Mouse (Mus musculus): ENCODE data around the gene Alg6. TPM values are rescaled to one million over a fixed set of nuclear protein-coding genes. Genes with fewer than 3 reads are reported as not detected.

The Alg6 gene
- 1 to 10 TPM; 6.7 to 6.8 TPM for total RNA-seq (2021)

DNA sequence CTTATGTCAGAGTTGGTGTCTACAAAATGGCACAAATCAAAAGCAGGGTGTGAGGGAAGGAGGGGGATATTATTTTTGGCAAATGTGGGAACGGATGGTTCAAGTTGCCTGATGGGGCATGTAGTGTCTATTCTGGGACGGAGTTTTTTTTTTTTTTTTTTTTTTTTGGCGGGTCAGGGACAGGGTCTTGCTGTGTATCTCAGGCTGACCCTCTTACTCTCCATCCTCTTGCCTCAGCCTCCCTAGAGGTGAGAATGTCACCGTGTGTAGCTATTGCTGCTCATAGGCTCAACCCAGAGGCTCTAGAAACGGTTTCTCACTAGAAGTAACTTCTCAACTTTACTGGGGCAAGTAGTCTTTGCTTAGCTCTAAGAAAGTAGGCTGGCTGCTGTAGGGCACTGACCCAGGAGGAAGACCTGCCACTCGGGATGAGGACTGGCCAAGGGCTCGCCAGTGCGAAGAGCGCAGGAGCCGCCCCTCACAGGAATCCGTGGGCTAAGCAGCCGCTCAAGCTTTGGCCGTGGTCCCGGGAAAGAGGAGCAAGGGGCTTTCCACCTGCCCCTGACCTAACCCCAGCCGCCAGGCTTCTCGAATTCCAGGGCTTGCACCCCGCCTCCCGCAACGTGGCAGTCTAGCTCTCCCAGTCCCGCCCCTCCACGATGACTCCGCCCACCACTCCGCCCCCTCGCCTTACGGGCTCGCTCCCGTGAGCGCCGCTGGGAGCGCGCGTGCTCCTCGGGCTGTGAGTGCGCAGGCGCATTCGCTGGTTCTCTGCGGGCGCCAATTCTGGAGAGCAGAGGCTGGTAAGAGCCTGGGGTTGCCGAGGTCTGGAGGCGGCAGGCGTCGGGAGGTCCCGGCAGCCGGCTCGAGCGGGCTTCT is at the start of gene Alg6:
Gene Alg6 (plus strand): TSS at position 761 of the 879 bp plus-strand sequence.
- peak; percentile 90 for DNase-seq (ENCODE audit: low spot score)
- intact Hi-C loops (cut with DNase I) = no loop called here

DNA sequence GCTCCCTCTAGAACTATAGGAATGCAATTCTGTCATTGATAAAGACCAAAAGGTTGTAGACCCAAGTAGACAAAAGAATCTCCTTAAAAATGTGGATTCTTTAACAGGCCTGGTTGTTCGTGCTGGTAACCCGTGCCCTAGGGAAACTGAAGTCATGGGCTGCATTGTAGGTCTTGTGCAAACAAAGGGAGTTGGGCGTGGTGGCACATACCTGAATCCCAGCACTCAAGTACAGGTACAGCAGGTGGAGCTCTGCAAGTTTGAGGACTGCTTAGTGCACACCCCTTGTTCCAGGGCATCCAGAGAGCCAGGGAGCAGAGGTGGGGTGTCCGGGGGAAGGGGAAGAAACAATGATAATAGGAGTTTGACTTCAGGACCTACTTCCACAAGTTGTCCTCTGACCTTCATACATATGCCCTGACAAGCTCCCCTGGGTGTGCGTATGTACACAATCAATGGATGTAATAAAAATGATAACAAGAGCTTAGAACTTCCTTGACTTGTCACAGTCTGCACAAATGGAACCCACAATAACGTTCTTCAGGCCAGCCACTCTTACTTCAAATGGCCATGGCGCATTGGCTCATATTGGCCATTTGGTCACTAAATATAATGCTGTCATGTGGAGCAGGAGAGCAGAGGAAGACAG is 45.1 kb upstream of the Alg6 start:
- intact Hi-C loops (cut with DNase I) = no loop called here
- no peak for DNase-seq (ENCODE audit: low spot score)

DNA sequence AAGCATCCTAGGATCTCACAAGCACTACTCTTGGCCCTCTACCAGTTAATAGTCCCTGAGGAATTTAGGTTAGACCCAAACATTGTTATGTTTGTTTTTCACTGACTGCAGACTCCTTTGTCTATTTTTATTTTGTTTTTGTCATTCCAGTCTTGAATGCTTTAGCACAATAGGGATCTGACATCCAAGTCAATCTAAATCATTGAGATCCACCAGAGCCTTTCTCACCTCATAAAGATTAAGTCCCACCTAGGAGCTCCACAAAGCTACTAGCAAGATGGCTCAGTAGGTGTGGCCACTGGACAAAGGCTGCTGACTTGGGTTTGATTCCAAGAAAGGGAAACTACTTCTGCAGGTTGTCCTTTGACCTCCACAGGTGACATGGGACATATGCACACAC is 40.3 kb upstream of the Alg6 start:
- DNase-seq (ENCODE audit: low spot score) = no peak
- intact Hi-C loops (cut with DNase I) = no loop called here

DNA sequence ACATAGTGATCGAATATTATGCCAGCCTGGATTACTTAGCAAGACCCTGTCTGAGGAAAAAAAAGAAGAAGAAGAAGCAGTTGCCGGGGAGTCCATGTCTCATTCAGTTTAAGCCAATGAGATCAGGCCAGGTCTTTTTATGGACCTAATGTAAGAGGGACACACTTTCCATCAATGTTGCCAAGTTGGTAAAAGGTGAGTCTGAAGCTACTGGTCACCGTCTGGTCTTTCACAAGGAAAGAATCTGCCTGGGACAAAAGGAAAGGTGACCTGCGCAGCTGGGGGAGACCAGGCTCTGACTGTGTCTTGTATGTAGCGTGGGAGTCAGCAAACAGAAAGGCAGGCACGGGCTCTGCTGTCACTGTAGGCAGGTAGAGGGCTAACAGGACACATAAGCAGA is 31.5 kb upstream of the Alg6 start:
- DNase-seq (ENCODE audit: low spot score) = no peak
- intact Hi-C loops (cut with DNase I) = no loop called here

DNA sequence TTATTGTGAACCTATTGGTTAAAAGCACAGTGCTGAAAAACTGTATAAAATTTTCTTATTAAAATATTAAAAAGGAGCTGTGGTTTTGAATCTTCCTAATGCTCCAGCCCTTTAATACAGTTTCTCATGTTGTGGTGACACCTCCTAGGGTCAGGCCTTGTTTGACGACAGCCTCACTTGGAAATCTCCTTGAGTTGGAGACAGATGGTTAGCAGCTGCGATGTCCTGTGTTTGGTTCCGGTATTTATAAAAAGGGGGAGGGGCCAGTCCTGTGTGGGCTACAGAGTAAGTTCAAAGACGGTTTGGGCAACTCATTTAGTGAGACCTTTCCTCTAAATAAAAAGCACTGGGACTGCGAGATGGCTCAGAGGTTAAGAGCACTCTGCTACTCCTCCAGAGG is 29.2 kb upstream of the Alg6 start:
- DNase-seq (ENCODE audit: low spot score) = no peak
- intact Hi-C loops (cut with DNase I) = no loop called here

DNA sequence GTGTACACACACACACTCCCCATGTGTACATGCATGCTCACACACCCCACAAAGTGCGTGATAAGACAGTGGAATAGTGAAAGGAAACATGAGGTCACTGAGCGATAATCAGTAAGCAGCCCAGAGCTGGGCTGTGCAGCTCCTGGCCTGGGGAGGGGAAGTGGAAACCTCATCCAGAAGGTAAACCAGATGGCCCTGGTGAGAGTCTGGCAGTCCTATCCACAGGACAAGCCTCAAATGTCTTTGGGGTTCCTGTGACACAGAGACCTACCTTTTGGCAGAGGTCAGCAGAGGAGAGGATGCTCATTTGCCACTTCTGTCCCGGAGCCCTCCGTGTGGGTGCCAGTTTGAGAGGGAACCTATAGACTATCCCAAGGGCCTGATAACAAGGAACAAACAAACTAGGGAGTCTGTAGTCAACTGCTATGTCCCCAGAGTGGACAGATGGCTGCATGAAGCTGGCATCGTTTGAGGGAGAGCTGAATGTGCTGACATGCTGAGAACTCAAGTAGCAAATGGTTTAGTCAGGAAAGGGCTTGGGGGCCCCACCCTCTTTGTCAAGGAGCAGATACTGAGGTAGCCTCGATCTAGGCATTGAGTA is 2.8 kb upstream of the Alg6 start:
- intact Hi-C loops (cut with DNase I) = no loop called here
- DNase-seq (ENCODE audit: low spot score) = no peak

DNA sequence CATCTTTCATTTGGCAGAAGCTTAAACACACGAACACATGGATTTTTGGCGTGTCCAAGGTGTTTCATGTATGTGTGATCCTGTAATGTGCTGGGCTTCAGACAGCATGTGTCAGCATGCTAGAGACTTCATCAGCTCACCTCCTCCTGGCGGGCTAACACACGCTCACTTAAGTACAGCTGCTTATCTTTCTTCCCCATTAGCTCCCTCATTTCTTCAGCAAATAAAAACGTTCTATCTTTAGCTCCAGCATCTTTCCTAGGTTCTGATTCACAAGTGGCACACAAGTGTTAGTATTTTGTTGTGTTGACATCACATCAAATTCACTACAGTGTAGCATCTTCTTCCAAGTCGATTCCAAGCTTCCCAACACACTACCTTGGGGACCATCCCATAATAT is 1.5 kb upstream of the Alg6 start:
- no peak for DNase-seq (ENCODE audit: low spot score)
- intact Hi-C loops (cut with DNase I) = no loop called here

GRCm38 (mm10) chr4:99715783-99716416 is 436 bp downstream of the Alg6 start:
- DNase-seq (ENCODE audit: low spot score) = no peak
- intact Hi-C loops (cut with DNase I) = no loop called here

DNA sequence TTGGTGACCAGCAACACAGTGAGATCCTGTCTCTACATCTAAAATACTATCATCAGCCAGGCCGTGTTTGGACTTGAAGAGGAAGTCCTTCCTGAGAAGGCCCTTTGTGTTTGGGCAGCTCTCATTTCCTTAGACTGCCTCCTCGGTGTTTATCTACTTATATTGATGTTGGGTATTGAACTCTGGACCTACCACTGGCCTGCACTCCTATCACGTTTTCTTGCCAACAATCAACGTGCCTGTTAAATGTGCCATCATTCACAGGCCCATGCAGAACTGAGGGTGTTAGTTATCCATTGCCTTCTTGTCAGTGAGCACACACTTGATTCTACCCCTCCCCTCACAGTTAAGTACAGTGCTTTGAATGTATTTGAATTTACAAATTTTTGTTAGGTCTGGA is 2.4 kb downstream of the Alg6 start:
- no peak for DNase-seq (ENCODE audit: low spot score)
- intact Hi-C loops (cut with DNase I) = no loop called here

GRCm38 (mm10) chr4:99724331-99724730 is 8.9 kb downstream of the Alg6 start:
- intact Hi-C loops (cut with DNase I) = no loop called here
- DNase-seq (ENCODE audit: low spot score) = no peak

DNA sequence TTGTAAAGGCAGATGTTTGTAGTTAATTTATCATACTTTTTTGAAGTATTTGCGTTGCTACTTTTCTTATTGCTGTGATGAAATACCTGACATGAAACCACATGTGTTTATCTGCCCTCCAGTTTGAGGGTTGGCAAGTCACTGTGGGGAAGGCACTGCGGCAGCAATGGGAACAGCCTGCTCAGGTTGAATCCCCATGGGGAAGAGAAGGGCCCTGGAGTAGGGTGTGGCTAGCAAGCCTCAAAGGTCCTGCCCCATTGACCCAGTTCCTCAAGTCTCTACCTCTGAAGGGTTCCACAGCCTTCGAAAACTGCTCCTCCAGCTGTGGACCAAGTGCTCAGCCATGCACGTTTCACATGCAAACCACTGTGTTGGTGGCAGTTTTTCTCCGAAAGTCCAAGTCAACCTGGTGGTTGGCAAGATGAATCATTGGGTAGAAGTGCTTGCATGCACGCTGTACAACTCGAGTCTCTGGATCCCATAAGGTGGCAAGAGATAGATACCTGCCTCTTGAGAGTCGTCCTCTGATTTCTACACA is 10.5 kb downstream of the Alg6 start:
- intact Hi-C loops (cut with DNase I) = no loop called here
- DNase-seq (ENCODE audit: low spot score) = no peak

GRCm38 (mm10) chr4:99739836-99740235 is 24.4 kb downstream of the Alg6 start:
- no peak for DNase-seq (ENCODE audit: low spot score)
- intact Hi-C loops (cut with DNase I) = no loop called here

- intact Hi-C loops (cut with DNase I) = no loop called here
- no peak for DNase-seq (ENCODE audit: low spot score)
Measured at GRCm38 (mm10) chr4:99752426-99752825, 37.0 kb downstream of the Alg6 start.

- intact Hi-C loops (cut with DNase I) = loop anchor here (5.0 to 10.0 kb wide), 2 partner anchors 104 to 202 kb away; no protein-coding TSS in a partner anchor
- DNase-seq (ENCODE audit: low spot score) = no peak
Measured at GRCm38 (mm10) chr4:99766303-99766702, 50.8 kb downstream of the Alg6 start.

DNA sequence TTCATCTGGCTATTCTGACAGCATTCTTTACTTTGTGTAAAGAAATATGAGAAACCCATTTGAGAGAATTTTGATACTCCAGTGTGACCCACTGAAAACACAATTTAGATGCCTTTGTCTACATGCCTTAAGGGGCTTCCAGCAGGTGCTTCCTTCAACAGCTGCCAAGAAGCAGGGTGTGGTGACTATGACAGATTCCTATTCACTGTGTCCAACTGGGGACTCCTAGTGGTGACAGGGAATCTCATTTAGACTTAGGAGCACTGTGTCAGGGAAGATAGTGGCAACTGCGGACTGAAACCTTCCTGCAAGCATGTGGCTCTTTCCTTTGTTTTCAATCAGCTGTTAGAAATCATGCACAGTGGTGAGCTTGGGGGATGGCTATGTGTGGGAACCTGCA is 51.3 kb downstream of the Alg6 start:
- intact Hi-C loops (cut with DNase I) = loop anchor here (5.0 to 10.0 kb wide), 2 partner anchors 104 to 202 kb away; no protein-coding TSS in a partner anchor
- no peak for DNase-seq (ENCODE audit: low spot score)

GRCm38 (mm10) chr4:99770555-99770954 is 55.1 kb downstream of the Alg6 start:
- intact Hi-C loops (cut with DNase I) = no loop called here
- no peak for DNase-seq (ENCODE audit: low spot score)

DNA sequence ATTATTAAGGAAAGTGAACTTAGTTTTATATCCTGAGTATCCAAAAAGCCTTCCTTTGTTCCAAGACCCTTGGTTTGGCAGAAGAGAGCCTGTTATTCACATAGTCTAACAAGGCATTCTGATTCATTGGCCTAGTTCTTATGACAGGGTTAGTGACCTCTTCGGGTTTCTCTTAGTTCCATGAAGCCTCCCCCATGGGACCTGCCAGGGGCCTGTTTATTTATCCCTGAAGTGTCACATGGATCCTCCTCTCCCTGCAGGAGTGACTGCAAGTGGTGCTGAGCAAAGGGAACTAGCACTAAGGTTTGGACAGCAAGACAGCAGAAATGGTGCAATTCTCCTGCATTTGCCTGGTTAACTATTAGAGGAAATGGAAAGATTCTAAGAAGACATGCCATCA is 57.6 kb downstream of the Alg6 start:
- DNase-seq (ENCODE audit: low spot score) = no peak
- intact Hi-C loops (cut with DNase I) = no loop called here

- DNase-seq (ENCODE audit: low spot score) = no peak
- intact Hi-C loops (cut with DNase I) = no loop called here
Measured at GRCm38 (mm10) chr4:99792365-99792764, 76.9 kb downstream of the Alg6 start.
